Mouse (Mus musculus) left cerebral cortex, adult 9 months (tissue): ENCODE measurements at regions not wholly inside any gene's neighbourhood (a gene's known extent, or its start where the extent isn't known, plus 50 kb on each side); places are given as distances from the start of the nearest gene placed in this dataset.

Source experiments
- DNase-seq, 2 experiments: peaks; one replicate each; pipeline ENCODE4 v3.0.0; 2022; ENCODE audit warnings: low spot score in 2 of 2

GRCm38 (mm10) chr14:100610017-100610760, 325.7 kb upstream of the Klf12 start:
- no peak for DNase-seq

GRCm38 (mm10) chr14:100607109-100607508, 322.6 kb upstream of the Klf12 start:
- peak in 1 of 2 experiments; percentile 8 for DNase-seq

DNA sequence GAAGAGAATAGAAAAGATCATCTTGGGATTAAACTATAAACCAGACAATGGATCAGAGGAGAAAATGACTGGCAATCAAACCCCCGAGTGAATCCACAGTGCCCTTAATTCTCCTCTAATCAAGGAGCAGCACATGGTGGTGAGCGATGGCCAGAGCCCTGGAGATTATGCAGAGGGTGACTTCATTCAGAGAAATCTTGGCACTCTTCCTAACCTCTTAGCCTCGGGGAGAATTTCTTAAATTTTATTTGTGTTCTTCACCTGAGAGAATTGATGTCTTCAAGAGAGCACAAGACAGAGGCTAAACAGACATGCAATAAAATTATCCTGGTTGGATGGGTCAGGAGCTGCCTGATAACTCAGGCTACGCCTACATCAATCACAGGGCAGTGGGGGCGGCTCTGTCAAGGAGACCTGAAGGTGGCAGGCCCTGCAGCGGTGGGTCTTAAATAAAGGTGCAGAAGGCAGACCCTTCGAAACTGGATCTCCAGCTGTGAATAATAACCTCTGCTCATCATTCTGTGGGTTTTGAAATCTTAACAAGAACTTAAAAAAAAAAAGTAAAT, 316.5 kb upstream of the Klf12 start:
- no peak for DNase-seq

GRCm38 (mm10) chr14:100570026-100570425, 285.5 kb upstream of the Klf12 start:
- DNase-seq: no peak

GRCm38 (mm10) chr14:100561884-100562283, 277.4 kb upstream of the Klf12 start:
- no peak for DNase-seq

- DNase-seq: no peak
Observed at GRCm38 (mm10) chr14:100558378-100558777, 273.9 kb upstream of the Klf12 start.

- DNase-seq: no peak
Observed at GRCm38 (mm10) chr14:100552466-100552865, 268.0 kb upstream of the Klf12 start.

- no peak for DNase-seq
Observed at GRCm38 (mm10) chr14:100550266-100550665, 265.8 kb upstream of the Klf12 start.

DNA sequence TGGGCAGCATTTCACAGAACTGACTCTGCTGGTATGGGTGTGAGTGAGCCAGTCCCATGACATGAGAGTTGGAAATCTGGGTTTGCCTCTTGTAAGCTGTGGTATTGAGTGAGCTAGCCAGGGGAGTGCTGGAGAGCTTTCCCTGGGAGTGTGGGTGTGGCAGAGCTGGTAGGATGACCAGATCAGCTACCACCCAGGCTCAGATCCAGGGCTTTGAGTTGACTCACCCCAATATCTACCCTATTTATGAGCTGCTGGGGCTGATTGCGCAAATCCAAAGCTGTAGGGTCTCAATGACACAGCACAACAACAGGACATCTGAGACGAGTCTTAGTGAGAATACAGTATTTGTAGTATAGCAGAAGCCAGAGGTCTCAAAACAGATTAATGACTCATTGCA, 245.7 kb upstream of the Klf12 start:
- DNase-seq: no peak

- DNase-seq: no peak
Observed at GRCm38 (mm10) chr14:100529758-100530157, 245.3 kb upstream of the Klf12 start.

GRCm38 (mm10) chr14:100509396-100509795, 224.9 kb upstream of the Klf12 start:
- DNase-seq: no peak

DNA sequence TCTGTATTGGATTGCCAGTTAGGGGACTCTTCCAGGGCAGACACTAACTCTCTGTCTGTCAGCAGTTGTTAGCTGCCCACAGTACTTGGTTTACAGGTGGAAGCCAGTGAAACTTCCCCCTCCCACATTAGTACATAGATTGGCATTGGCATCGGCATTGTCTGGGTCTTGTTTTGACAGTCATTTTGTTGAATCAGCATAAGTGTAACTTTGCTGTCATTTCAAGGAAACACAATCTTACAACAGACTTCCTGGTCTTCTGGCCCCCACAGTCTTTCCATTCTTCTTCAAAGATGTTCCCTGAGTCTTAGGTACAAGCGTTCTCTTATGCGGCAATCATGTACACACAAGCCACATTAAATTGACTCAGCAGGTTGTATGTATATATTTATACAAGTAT, 223.6 kb upstream of the Klf12 start:
- no peak for DNase-seq

GRCm38 (mm10) chr14:100507616-100508015, 223.1 kb upstream of the Klf12 start:
- DNase-seq: no peak

- no peak for DNase-seq
Observed at GRCm38 (mm10) chr14:100488837-100489236, 204.4 kb upstream of the Klf12 start.

- DNase-seq: no peak
Observed at GRCm38 (mm10) chr14:100485489-100485888, 201.0 kb upstream of the Klf12 start.

DNA sequence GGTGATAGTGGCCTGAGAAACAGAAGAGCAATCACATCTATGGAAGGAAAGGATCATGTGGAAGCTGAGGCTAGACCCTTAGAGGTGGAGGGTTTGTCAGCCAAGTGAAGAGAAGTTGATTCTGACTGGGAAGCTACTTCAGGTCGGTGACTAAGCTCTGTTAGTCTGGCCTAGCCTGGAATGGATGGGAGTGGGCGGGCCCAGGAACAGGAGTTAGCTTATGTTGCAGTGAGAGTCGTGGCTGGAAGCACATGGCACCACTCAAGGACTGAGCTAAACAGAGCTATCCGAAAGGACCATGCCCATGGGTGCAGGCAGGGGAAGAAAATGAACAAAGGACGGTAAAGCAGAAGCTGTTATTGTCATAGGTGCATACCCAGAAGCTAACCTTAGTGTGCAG, 199.6 kb upstream of the Klf12 start:
- DNase-seq: no peak

DNA sequence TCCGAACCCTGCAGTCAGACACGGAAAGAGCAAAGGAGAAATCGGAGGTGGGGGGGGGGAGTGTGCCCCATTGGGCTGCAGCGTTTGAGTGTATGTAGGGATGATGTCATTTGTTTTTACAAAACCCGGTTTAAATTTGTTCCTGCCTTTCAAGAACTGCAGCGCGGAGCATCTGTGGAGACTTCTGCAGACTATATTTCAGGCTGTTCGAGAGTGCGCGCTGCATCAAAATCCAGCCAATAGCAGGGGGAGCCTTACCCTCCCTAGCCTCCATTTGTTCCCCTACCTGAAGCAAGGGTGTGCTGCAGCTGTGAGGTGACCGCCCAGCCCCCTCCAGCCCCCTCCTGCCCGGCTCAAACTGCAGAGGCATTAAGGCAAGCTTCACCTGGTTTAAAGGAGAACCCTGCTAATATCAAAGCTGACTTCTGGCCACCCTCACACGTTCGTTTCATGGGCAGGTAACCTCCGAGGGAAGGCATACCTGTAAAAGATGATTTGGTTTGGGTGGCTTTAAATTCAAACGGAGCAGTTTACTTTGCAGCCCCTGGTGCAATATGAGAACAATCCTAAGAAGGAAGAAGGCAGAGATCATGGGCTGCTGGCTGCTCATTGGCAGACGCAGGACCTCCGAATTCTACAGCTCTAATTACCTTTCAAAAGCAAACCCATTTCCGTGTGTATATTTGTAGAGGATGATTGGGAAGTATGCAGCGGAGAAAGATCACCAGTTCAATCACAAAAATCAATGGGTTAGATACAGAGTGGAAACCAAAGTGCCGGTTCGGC, 193.3 kb upstream of the Klf12 start:
- no peak for DNase-seq

- no peak for DNase-seq
Observed at GRCm38 (mm10) chr14:100468311-100468710, 183.8 kb upstream of the Klf12 start.

DNA sequence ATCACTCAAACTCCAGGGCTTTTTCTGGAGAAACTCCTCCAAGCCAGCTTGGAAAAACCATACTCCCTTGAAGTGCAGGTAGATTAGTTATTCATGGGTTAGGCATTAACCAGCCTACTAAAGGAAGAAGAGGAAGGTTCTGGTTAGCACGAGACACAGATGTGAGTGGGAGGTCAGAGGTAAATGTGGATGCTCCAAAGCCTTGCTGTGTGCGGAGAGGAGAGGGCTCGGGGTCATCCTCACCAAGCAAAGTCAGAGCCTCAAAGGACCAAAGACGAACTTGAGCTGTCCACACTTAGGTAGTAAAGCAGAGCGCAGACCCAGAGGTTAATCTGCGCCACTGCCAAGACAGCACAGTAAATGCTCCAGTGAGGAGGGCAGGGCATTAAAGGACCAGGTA, 177.8 kb upstream of the Klf12 start:
- DNase-seq: no peak

DNA sequence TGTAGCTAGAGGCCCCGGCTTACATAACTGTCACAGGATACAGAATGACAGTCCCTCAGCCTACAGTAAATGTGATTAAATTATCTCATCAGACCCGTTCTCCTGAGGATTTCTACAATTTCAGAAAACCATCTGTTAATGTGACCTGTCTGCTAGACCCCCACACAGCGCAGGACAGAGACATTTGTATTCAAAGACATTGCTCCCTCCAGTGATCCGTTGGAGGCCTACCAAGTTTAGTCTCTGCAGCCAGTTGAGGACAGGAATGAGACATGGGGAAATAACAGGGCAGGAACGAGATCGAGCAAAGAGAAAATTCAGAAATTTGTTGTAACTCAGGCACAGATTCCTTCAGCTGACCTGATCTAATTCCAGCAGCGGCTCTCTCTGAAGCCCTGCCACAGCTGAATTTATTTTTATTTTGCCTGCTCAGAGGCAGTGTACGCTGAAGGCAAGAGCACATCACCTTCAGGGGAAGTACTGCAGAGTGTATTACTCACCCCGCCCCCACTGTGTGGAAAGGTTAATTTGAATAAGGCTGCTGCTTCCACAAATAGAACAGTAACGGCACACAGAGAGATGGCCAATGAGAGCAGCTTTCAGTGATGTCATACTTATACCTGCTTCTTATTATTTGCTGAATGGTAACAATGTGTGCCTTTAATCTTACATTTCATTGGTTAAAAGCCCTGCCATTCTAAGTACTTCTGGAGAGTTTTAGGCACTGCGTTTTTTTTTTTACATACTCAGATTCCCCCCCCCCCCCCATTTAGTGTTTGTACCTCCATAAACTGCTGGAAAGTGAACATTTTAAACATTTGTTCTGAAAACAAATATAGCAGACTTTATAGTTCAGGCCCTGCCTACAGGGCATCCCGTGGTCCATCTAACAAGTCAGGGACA, 176.9 kb upstream of the Klf12 start:
- peak; percentile 83 to 87 for DNase-seq

GRCm38 (mm10) chr14:100459601-100460290, 175.3 kb upstream of the Klf12 start:
- DNase-seq: no peak
